Mouse (Mus musculus) heart, postnatal 0 days (tissue): ENCODE measurements around the gene Rbfox1.

Experiments used
- CTCF ChIP-seq: IDR thresholded peaks from 2 replicates; pipeline ENCODE4 v1.5.1; 2016; ENCODE audit warnings: antibody characterized with exemption, control low read depth, low read depth
- EP300 ChIP-seq: IDR thresholded peaks from 2 replicates; pipeline ENCODE4 v1.6.1; 2016; ENCODE audit warnings: antibody characterized with exemption, low read depth

DNA sequence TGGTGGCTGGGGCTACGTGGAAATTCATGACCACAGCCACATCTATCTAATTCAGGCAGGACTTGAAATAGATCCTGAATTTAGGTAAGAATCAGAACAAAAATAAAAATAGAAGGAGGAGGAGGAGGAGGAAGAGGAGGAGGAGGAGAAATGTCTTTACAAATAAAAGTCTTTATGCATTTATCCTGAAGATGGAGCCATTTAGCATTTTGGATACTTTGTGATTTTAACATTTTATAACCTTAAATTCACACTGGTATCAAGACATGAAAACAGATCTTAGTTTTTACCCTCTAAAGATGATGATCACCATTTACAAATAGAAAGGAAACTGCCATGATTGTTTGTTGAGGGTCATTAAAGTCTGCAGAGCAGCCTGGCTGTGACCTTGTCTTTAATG, 146.1 kb downstream of the Rbfox1 start:
- TF ChIP-seq CTCF (no peak), EP300 (no peak)
